Mouse (Mus musculus): ENCODE results near the gene Samhd1.

DNA sequence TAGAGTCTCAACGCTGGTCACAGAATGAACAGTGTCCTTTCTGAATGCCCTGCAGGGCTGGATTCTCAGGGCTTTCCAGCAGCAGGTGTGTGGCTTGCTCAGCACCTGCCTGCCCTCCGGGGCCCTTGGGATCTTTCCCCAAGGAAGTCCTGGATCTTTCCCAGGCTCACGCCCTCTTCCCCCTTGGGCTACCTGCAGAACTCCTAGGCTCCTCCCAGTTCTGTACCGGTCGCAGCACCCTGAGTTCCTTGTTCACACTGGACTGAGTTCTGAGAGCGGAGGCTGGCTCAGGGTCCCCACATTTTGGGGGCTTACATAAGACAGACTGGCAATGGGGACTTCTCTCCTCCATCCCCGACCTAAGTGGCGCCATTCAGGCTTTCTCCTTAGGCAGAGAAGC, 75.9 kb downstream of the Samhd1 start:
- TF ChIP-seq CTCF (IDR thresholded peaks at IDR 0.05; ENCODE audit: low read depth, low read length) (no peak), POLR2A (IDR thresholded peaks at IDR 0.05; ENCODE audit: borderline replicate concordance, low read depth, low read length) (no peak)

Data from bone marrow macrophage, adult 2 months (primary cell).